In genomic region chr19:55115532-55115931, GRCm38 (mm10) we compare ENCODE assay signal across 17 mouse cellular contexts.
"Had no signal": no experiment of that assay in that cellular context is flagged by ENCODE, and none has a peak within 500 bp of the region (broad histone marks: within the 10 kb centered on the region; RNA-seq: fewer than 3 reads in every experiment).

No protein-coding gene starts in this region.

- H3K27me3 ChIP-seq: limb, embryonic 13.5 days; liver, embryonic 13.5 days; midbrain, embryonic 15.5 days; neural tube, embryonic 12.5 days; stomach, embryonic 15.5 days had no signal

- H3K9ac ChIP-seq: limb, embryonic 13.5 days; liver, embryonic 13.5 days; midbrain, embryonic 15.5 days; neural tube, embryonic 12.5 days; stomach, embryonic 15.5 days had no signal

- H3K9me3 ChIP-seq: limb, embryonic 13.5 days; liver, embryonic 13.5 days; megakaryocyte, embryonic 14.5 days; midbrain, embryonic 15.5 days; neural tube, embryonic 12.5 days; stomach, embryonic 15.5 days had no signal

- ATAC-seq: midbrain, embryonic 15.5 days had no signal

- H3K4me2 ChIP-seq: limb, embryonic 13.5 days; liver, embryonic 13.5 days; midbrain, embryonic 11.5 days; midbrain, embryonic 15.5 days; neural tube, embryonic 12.5 days; stomach, embryonic 15.5 days had no signal

- DNase-seq: kidney, adult 11 months; kidney, adult 9 months; kidney, postnatal 36 days; left cerebral cortex, postnatal 4 days; liver, embryonic 13.5 days; lung, postnatal 4 days; right cerebral cortex, postnatal 14 days; thymus, adult 2 months; thymus, postnatal 25 days had no signal

- H3K36me3 ChIP-seq: limb, embryonic 13.5 days; liver, embryonic 13.5 days; midbrain, embryonic 15.5 days; neural tube, embryonic 12.5 days; stomach, embryonic 15.5 days had no signal

- H3K4me3 ChIP-seq: layer of hippocampus, adult 2 months; limb, embryonic 13.5 days; liver, embryonic 13.5 days; megakaryocyte, embryonic 14.5 days; midbrain, embryonic 15.5 days; neural tube, embryonic 12.5 days; stomach, embryonic 15.5 days had no signal

- H3K4me1 ChIP-seq: limb, embryonic 13.5 days; neural tube, embryonic 12.5 days; stomach, embryonic 15.5 days had no signal

- H3K27ac ChIP-seq: kidney, postnatal 0 days; layer of hippocampus, adult 2 months; limb, embryonic 13.5 days; liver, embryonic 13.5 days; midbrain, embryonic 15.5 days; neural tube, embryonic 12.5 days; stomach, embryonic 15.5 days had no signal
